Mouse (Mus musculus): ENCODE data around the gene Kdm4b.

DNA sequence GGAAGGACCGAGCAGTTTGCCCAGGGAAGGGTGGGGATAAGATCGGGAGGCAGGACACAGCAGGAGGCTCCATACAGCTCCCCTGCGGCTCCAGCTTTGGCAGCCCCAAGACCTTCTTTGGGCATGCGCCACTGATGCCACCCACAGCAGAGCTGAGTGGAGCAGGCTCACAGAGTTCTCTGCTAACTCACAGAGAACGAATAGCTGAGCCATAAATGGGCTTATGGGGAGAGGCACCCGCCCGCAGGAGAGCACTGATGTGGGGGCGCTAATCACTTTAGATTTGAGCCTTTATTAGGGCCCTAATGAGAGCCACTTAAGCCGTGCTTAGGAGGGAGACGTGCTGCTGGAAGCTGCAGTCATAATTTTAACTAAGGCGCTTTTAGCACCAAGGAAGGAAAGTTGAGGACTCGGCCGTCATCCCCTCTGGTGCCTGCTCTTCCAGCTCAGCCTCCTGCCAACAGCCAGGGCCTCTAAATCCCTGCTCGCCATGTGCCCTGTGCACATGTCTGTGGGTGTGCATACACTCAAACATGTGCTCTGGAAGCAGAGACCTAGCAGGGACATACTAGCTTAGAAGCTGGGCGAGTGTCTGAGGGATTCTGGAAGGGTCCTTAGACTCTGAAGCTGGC, 45.3 kb downstream of the Kdm4b start:
- TF ChIP-seq CTCF (IDR thresholded peaks at IDR 0.05; ENCODE audit: low read depth, low read length) (no peak), EP300 (IDR thresholded peaks at IDR 0.05; ENCODE audit: insufficient read depth, low read depth, low read length) (no peak)

Data from ES-Bruce4 (cell line).